Mouse (Mus musculus) C2C12 (cell line): ENCODE measurements around the gene Bbs5. TPM values are rescaled to one million over a fixed set of nuclear protein-coding genes. Genes with fewer than 3 reads are reported as not detected.

Experiments
- H3K27me3 ChIP-seq: one replicate; pipeline ENCODE4 v1.6.1; 2011; ENCODE audit not compliant: control insufficient read depth, insufficient read depth, insufficient read length
- H3K36me3 ChIP-seq: one replicate; pipeline ENCODE4 v1.6.1; 2011; ENCODE audit not compliant: control insufficient read depth, insufficient read depth
- H3K4me3 ChIP-seq: one replicate; pipeline ENCODE4 v1.5.1; 2011; ENCODE audit warnings: mild to moderate bottlenecking, control low read depth; ENCODE audit not compliant: poor library complexity, insufficient read depth, severe bottlenecking
- H3K79me2 ChIP-seq: one replicate; pipeline ENCODE4 v1.6.1; 2011; ENCODE audit not compliant: control insufficient read depth, insufficient read depth
- H3K79me3 ChIP-seq: one replicate; pipeline ENCODE4 v1.6.1; 2011; ENCODE audit warnings: low read depth, control low read depth
- H3ac ChIP-seq: one replicate; pipeline ENCODE3; 2011; ENCODE audit warnings: low read depth; ENCODE audit not compliant: control insufficient read depth, insufficient read length
- CEBPB ChIP-seq: IDR thresholded peaks from one replicate; pipeline ENCODE4 v1.6.1; 2011; ENCODE audit warnings: low read depth, mild to moderate bottlenecking, control low read depth, moderate library complexity
- CTCF ChIP-seq: IDR thresholded peaks from one replicate; pipeline ENCODE4 v1.5.1; 2011; ENCODE audit not compliant: control insufficient read depth, insufficient read depth, insufficient read length
- FOSL1 ChIP-seq: IDR thresholded peaks from one replicate; pipeline ENCODE4 v1.8.0; 2011; ENCODE audit warnings: mild to moderate bottlenecking, low read length; ENCODE audit not compliant: poor library complexity, insufficient read depth, severe bottlenecking
- MAX ChIP-seq: IDR thresholded peaks from one replicate; pipeline ENCODE4 v1.6.1; 2011; ENCODE audit warnings: mild to moderate bottlenecking, control low read depth
- MYOD1 ChIP-seq: IDR thresholded peaks from one replicate; pipeline ENCODE4 v1.6.1; 2011; ENCODE audit warnings: low read depth; ENCODE audit not compliant: control insufficient read depth, insufficient read length
- MYOG ChIP-seq: IDR thresholded peaks from one replicate; pipeline ENCODE4 v1.6.1; 2011; ENCODE audit not compliant: control insufficient read depth, insufficient read length; ENCODE audit errors: extremely low read depth
- USF1 ChIP-seq: IDR thresholded peaks from one replicate; pipeline ENCODE4 v1.6.1; 2011; ENCODE audit warnings: low read depth, mild to moderate bottlenecking, control low read depth, moderate library complexity
- polyA plus RNA-seq: library from polyadenylated mRNA; unstranded; fragments of >200 nt; fragmentation: generic; extraction: Trizol; gene quantifications from one replicate; pipeline ENCODE4 v1.2.1, GENCODE M21; 2012; ENCODE audit warnings: missing spikeins

Bbs5 gene
- polyA plus RNA-seq, 1 experiment = 3.1 TPM

- H3K4me3 ChIP-seq = no peak overlapping the region
- no peaks in the 10 kb centered on the region for H3K27me3 ChIP-seq
- H3K36me3 ChIP-seq = peaks cover 30% of the 10 kb centered on the region
- H3ac ChIP-seq = no peak overlapping the region
- H3K79me2 ChIP-seq = no peaks in the 10 kb centered on the region
- no peaks in the 10 kb centered on the region for H3K79me3 ChIP-seq
- no peak for TF ChIP-seq CEBPB
- no peak for TF ChIP-seq USF1
- no peak for TF ChIP-seq MYOG
- TF ChIP-seq MYOD1 = no peak
Measured at GRCm38 (mm10) chr2:69659326-69659725, 12.4 kb downstream of the Bbs5 start.

DNA sequence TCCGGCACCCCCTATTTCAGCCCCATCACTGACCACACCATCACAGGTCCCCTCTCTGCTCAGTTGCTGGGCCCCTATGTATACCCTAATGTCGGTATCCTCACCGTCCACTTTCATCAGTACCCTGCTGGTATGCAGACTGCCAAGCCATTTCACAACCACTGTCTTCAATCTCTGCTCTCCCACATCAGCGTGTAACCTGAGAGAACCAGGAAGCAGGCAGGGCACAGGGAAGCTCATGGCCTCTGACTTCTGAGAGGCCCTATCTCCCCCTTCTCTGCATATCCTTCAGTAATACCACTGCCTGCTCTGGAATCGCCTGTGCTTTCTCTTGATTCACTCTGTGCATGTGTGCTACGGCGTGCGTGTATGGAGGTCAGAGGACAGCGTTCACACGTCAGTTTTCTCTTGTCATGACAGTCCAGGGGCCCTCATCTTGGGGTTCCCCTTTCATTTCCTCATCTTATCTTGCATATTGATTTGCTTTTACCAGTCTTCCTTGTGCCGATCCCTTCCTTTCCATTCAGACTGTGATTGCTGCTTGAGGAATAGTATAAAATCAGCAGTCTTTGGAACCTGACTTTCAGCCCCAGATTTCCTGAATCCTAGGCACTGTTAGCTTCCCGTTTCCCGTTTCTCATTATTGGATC, 17.0 kb downstream of the Bbs5 start:
- peaks cover 10% of the 10 kb centered on the region for H3K36me3 ChIP-seq
- no peaks in the 10 kb centered on the region for H3K27me3 ChIP-seq
- H3ac ChIP-seq = no peak overlapping the region
- no peaks in the 10 kb centered on the region for H3K79me2 ChIP-seq
- TF ChIP-seq CTCF (no peak), FOSL1 (no peak), MAX (no peak), USF1 (no peak), MYOG (no peak), MYOD1 (no peak), CEBPB (no peak)
- no peaks in the 10 kb centered on the region for H3K79me3 ChIP-seq
- H3K4me3 ChIP-seq = no peak overlapping the region

DNA sequence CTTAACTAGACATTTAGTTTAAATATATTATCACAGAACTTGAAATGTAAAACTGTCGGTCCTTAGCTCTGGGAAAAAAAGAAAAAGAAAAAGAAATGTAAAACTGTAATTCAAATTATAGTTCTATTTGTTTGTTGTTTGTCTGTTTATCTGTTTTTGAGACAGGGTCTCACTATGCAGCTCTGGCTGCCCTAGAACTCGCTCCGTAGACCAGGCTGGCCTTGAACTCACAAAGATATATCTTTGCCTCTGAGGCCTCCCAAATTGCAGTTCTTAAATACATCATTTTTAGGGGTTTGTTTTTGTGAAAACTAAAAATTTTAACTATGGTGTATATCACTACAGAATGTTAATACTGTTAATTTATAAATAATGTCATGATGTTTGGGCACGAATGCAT, 20.7 kb downstream of the Bbs5 start:
- Histone ChIP-seq H3K36me3 (peaks cover 7% of the 10 kb centered on the region), H3K79me2 (no peaks in the 10 kb centered on the region), H3K4me3 (no peak overlapping the region), H3K27me3 (no peaks in the 10 kb centered on the region), H3K79me3 (no peaks in the 10 kb centered on the region), H3ac (no peak overlapping the region)
- TF ChIP-seq CEBPB = no peak
- no peak for TF ChIP-seq MYOD1
- no peak for TF ChIP-seq MAX
- TF ChIP-seq USF1 = no peak
- TF ChIP-seq CTCF = no peak
- no peak for TF ChIP-seq MYOG
- TF ChIP-seq FOSL1 = no peak

DNA sequence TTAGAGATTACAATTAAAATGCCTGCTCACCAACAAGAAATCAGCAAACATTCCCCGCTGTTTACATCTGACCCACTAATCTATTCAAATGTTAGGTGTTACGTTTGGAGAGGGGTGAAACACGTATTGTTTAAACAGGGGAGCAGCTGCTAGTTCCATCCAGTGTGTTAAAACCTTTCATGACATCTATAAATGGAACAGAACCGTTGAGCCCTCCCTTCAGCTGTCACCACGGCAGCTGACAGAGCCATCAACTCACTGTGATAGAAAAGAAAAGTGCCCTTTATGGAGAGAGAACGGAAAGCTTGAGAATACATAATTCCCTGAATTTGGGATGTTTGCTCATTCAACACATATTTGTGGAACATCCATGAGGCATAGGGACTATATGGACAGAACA, 21.4 kb downstream of the Bbs5 start:
- H3K79me3 ChIP-seq = no peaks in the 10 kb centered on the region
- H3K27me3 ChIP-seq = no peaks in the 10 kb centered on the region
- H3K79me2 ChIP-seq = no peaks in the 10 kb centered on the region
- TF ChIP-seq MYOG = no peak
- TF ChIP-seq MYOD1 = no peak
- TF ChIP-seq CEBPB = no peak
- no peak for TF ChIP-seq USF1
- no peak for TF ChIP-seq CTCF
- TF ChIP-seq FOSL1 = no peak
- no peak for TF ChIP-seq MAX
- no peak overlapping the region for H3K4me3 ChIP-seq
- no peak overlapping the region for H3ac ChIP-seq
- peaks cover under 1% of the 10 kb centered on the region for H3K36me3 ChIP-seq

- Histone ChIP-seq H3K4me3 (no peak within 1 kb of the TSS), H3K36me3 (no peaks in the 10 kb centered on the region), H3K79me2 (no peaks in the 10 kb centered on the region), H3K79me3 (no peaks in the 10 kb centered on the region), H3K27me3 (no peaks in the 10 kb centered on the region), H3ac (no peak within 1 kb of the TSS)
- TF ChIP-seq MYOG (no peak), MYOD1 (no peak), MAX (no peak), CTCF (no peak), USF1 (no peak), CEBPB (no peak), FOSL1 (no peak)
Measured at GRCm38 (mm10) chr2:69669853-69670252, 22.9 kb downstream of the Bbs5 start, which contains the start of gene Klhl41. Klhl41 (plus strand) TSS chr2:69670120.

GRCm38 (mm10) chr2:69673723-69674122, 26.8 kb downstream of the Bbs5 start:
- Histone ChIP-seq H3ac (no peak overlapping the region), H3K79me2 (no peaks in the 10 kb centered on the region), H3K27me3 (no peaks in the 10 kb centered on the region), H3K36me3 (no peaks in the 10 kb centered on the region), H3K79me3 (no peaks in the 10 kb centered on the region), H3K4me3 (no peak overlapping the region)
- no peak for TF ChIP-seq MYOD1
- no peak for TF ChIP-seq FOSL1
- no peak for TF ChIP-seq MYOG
- no peak for TF ChIP-seq CTCF
- TF ChIP-seq MAX = no peak
